Mouse (Mus musculus) brain, embryonic 14.5 days (tissue): Measurements from ENCODE around the gene Bcl9.

Experiments
- CTCF ChIP-seq: fragments of 200-500 bp; IDR thresholded peaks from 2 replicates; pipeline ENCODE4 v1.5.1; 2012; ENCODE audit warnings: inconsistent platforms, mild to moderate bottlenecking, moderate library complexity, borderline replicate concordance; ENCODE audit not compliant: insufficient read depth, insufficient read length; ENCODE audit errors: extremely low read depth
- POLR2A ChIP-seq: fragments of 200-500 bp; IDR thresholded peaks from 2 replicates; pipeline ENCODE4 v1.6.1; 2012; ENCODE audit warnings: mild to moderate bottlenecking, inconsistent platforms, borderline replicate concordance; ENCODE audit not compliant: poor library complexity, insufficient read depth, insufficient read length, severe bottlenecking; ENCODE audit errors: extremely low read depth

- TF ChIP-seq CTCF (no peak), POLR2A (no peak)
Measured at GRCm38 (mm10) chr3:97156431-97156830, 141.3 kb downstream of the Bcl9 start.
